Mouse (Mus musculus): ENCODE measurements around the gene H1foo. TPM values are rescaled to one million over a fixed set of nuclear protein-coding genes. Genes with fewer than 3 reads are reported as not detected.
A peak's percentile ranks its signal among the peaks of the same experiment; 100 is the strongest.

The H1foo gene
- polyA plus RNA-seq, 1 experiment from 2014 or later = not detected

DNA sequence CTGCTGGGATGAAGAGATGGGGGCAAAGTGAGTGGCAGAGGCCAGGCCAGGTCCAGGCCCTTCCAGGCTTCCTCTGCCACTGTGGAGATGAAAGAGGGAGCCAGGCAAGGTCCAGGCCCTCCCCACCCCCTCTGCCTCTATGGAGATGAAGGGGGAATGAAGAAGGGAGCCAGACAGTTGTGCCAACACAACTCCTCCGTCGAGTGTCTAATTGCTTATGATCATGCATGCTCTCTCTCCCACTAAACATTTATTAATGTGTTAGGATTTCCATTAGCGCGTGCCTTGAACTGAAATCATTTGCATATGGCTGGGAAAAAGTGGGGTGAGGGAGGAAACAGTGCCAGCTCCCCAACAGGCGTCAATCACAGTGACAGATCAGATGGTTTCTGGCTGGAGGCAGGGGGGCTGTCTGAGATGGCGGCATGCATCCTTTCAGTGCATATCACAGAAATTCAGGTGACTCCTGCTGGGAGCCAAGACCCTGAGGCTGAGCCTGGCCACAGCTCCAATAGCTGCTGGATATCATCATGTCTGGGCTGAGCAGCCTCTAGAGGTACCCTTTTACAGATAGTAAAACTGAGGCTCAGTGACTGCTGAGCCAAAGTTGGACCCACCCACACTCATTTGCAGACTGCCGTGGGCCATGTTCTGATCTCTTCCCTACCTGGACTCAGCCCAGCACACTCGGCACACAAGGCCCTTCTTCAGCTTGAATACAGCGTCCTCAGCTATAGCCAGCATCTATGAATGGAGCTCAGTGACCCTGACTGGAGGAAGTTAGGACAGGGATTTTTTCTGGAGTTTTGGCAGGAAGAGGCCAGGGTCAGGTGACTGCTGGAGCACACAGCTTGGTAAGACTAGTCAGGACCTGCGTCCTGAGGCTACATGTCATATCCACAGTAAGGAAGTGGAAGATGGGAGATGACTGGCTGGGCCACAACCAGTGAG lies 17.2 kb upstream of the H1foo start:
- Histone ChIP-seq H3K27me3 (replicated peaks) (no peaks in the 10 kb centered on the region), H3K36me3 (no peaks in the 10 kb centered on the region), H3K4me2 (no peak overlapping the region), H3K9ac (no peak overlapping the region), H3K4me3 (no peak overlapping the region), H3K4me1 (replicated peaks) (peaks cover 44% of the 10 kb centered on the region), H3K27ac (ENCODE audit: poor library complexity, severe bottlenecking) (no peak overlapping the region), H3K9me3 (replicated peaks) (no peaks in the 10 kb centered on the region)
- 80% methylated on average over 10 of the region's 10 CpGs for WGBS
- ATAC-seq (ENCODE audit: insufficient number of reproducible peaks, low FRiP score) = no peak

DNA sequence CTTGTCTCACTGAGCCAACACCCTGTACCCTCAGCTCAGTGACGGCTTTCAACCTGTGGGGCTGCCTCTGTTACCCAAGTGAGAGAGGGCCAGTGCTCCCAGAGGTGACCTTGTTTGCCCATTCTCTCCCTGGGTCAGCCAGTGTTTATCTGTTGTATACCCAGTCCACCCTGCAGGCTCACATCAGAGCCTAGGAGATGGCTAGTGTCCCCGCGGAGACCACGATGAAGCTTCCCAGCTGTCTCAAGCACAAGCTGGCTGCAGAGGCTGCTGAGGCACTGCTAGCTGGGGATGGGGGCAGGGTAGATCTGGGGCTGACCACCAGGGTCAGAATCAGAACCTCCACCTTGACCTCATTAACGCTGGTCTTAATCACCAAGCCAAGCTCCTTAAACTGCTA lies 14.7 kb upstream of the H1foo start:
- no peak for ATAC-seq (ENCODE audit: insufficient number of reproducible peaks, low FRiP score)
- H3K4me1 ChIP-seq (replicated peaks) = peaks cover 28% of the 10 kb centered on the region
- H3K27ac ChIP-seq (ENCODE audit: poor library complexity, severe bottlenecking) = no peak overlapping the region
- H3K27me3 ChIP-seq (replicated peaks) = no peaks in the 10 kb centered on the region
- H3K4me3 ChIP-seq = no peak overlapping the region
- no peak overlapping the region for H3K9ac ChIP-seq
- H3K36me3 ChIP-seq = no peaks in the 10 kb centered on the region
- no peaks in the 10 kb centered on the region for H3K9me3 ChIP-seq (replicated peaks)
- WGBS = 29% methylated on average over 5 of the region's 5 CpGs
- no peak overlapping the region for H3K4me2 ChIP-seq

DNA sequence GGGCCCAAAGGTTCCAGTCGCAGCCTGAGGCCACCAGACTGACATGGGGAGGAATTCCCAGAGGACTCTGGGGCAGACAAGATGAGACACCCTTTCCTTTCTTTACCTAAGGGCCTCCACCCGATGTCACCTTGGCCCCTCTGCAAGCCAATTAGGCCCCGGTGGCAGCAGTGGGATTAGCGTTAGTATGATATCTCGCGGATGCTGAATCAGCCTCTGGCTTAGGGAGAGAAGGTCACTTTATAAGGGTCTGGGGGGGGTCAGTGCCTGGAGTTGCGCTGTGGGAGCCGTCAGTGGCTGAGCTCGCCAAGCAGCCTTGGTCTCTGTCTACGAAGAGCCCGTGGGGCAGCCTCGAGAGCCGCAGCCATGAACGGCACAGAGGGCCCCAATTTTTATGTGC lies 13.1 kb upstream of the H1foo start, which contains the start of gene Rho:
Gene Rho (plus strand): TSS at position 110 of the 400 bp plus-strand sequence.
- WGBS = 82% methylated on average over 14 of the region's 14 CpGs
- no peak within 1 kb of the TSS for H3K4me3 ChIP-seq
- peak within 1 kb of the TSS; percentile 4; the same call in 1 of the 2 replicates for H3K9ac ChIP-seq
- no peak within 1 kb of the TSS for H3K4me2 ChIP-seq
- H3K4me1 ChIP-seq (replicated peaks) = peaks cover 18% of the 10 kb centered on the region
- no peaks in the 10 kb centered on the region for H3K27me3 ChIP-seq (replicated peaks)
- no peaks in the 10 kb centered on the region for H3K36me3 ChIP-seq
- no peak within 1 kb of the TSS for H3K27ac ChIP-seq (ENCODE audit: poor library complexity, severe bottlenecking)
- no peaks in the 10 kb centered on the region for H3K9me3 ChIP-seq (replicated peaks)
- no peak for ATAC-seq (ENCODE audit: insufficient number of reproducible peaks, low FRiP score)

- Histone ChIP-seq H3K9me3 (replicated peaks) (no peaks in the 10 kb centered on the region), H3K9ac (no peak overlapping the region), H3K27me3 (replicated peaks) (no peaks in the 10 kb centered on the region), H3K4me2 (no peak overlapping the region), H3K4me1 (replicated peaks) (peaks cover 18% of the 10 kb centered on the region), H3K36me3 (no peaks in the 10 kb centered on the region), H3K27ac (ENCODE audit: poor library complexity, severe bottlenecking) (no peak overlapping the region), H3K4me3 (no peak overlapping the region)
- 72% methylated on average over 3 of the region's 3 CpGs for WGBS
- no peak for ATAC-seq (ENCODE audit: insufficient number of reproducible peaks, low FRiP score)
These were observed 12.3 kb upstream of the H1foo start for GRCm38 (mm10) chr6:115932391-115932790.

- peaks cover 5% of the 10 kb centered on the region for H3K4me1 ChIP-seq (replicated peaks)
- no peak overlapping the region for H3K4me2 ChIP-seq
- H3K9ac ChIP-seq = no peak overlapping the region
- H3K4me3 ChIP-seq = no peak overlapping the region
- no peak overlapping the region for H3K27ac ChIP-seq (ENCODE audit: poor library complexity, severe bottlenecking)
- 83% methylated on average over 8 of the region's 8 CpGs for WGBS
- H3K36me3 ChIP-seq = no peaks in the 10 kb centered on the region
- H3K9me3 ChIP-seq (replicated peaks) = peaks cover 9% of the 10 kb centered on the region; the same call in 1 of the 2 replicates
- no peaks in the 10 kb centered on the region for H3K27me3 ChIP-seq (replicated peaks)
- ATAC-seq (ENCODE audit: insufficient number of reproducible peaks, low FRiP score) = no peak
These were observed 9.2 kb upstream of the H1foo start for GRCm38 (mm10) chr6:115935544-115935943.

- Histone ChIP-seq H3K9ac (no peak overlapping the region), H3K36me3 (no peaks in the 10 kb centered on the region), H3K4me3 (no peak overlapping the region), H3K4me1 (replicated peaks) (peaks cover 9% of the 10 kb centered on the region), H3K9me3 (replicated peaks) (peaks cover 9% of the 10 kb centered on the region; the same call in 1 of the 2 replicates), H3K27ac (ENCODE audit: poor library complexity, severe bottlenecking) (no peak overlapping the region), H3K4me2 (no peak overlapping the region), H3K27me3 (replicated peaks) (no peaks in the 10 kb centered on the region)
- 85% methylated on average over 2 of the region's 2 CpGs for WGBS
- ATAC-seq (ENCODE audit: insufficient number of reproducible peaks, low FRiP score) = no peak
These were observed 6.7 kb upstream of the H1foo start for GRCm38 (mm10) chr6:115938011-115938410.

DNA sequence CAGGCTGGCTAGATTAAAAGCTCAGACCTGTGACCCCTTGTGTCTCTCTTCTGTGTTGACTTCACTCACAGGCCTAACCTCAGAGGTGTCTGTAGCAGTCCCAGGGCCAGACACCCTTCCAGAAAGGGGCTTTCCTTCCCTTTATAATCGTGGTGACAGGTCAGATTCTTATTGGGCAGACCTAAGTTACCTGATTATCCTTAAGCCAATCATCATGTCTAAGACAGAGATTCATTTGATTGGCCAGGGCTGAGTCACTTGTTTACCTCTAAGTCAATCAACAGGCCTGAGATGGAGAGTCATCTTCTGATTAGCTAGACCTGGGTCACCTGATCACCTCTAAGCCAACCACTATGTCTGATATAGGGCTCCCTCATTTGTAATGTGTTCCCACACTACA lies 5.9 kb upstream of the H1foo start:
- Histone ChIP-seq H3K27me3 (replicated peaks) (no peaks in the 10 kb centered on the region), H3K27ac (ENCODE audit: poor library complexity, severe bottlenecking) (no peak overlapping the region), H3K36me3 (no peaks in the 10 kb centered on the region), H3K9ac (no peak overlapping the region), H3K4me1 (replicated peaks) (peaks cover 16% of the 10 kb centered on the region), H3K4me3 (no peak overlapping the region), H3K9me3 (replicated peaks) (peaks cover 9% of the 10 kb centered on the region; the same call in 1 of the 2 replicates), H3K4me2 (no peak overlapping the region)
- whole genome bisulfite sequencing = 70% methylated on average over 1 of the region's 1 CpGs
- no peak for ATAC-seq (ENCODE audit: insufficient number of reproducible peaks, low FRiP score)

- Histone ChIP-seq H3K4me1 (replicated peaks) (peaks cover 27% of the 10 kb centered on the region), H3K9ac (no peak overlapping the region), H3K9me3 (replicated peaks) (peaks cover 9% of the 10 kb centered on the region; the same call in 1 of the 2 replicates), H3K36me3 (no peaks in the 10 kb centered on the region), H3K27me3 (replicated peaks) (no peaks in the 10 kb centered on the region), H3K4me3 (no peak overlapping the region), H3K4me2 (no peak overlapping the region), H3K27ac (ENCODE audit: poor library complexity, severe bottlenecking) (no peak overlapping the region)
- no peak for ATAC-seq (ENCODE audit: insufficient number of reproducible peaks, low FRiP score)
- 76% methylated on average over 1 of the region's 1 CpGs for WGBS
These were observed 4.1 kb upstream of the H1foo start for GRCm38 (mm10) chr6:115940603-115941002.

DNA sequence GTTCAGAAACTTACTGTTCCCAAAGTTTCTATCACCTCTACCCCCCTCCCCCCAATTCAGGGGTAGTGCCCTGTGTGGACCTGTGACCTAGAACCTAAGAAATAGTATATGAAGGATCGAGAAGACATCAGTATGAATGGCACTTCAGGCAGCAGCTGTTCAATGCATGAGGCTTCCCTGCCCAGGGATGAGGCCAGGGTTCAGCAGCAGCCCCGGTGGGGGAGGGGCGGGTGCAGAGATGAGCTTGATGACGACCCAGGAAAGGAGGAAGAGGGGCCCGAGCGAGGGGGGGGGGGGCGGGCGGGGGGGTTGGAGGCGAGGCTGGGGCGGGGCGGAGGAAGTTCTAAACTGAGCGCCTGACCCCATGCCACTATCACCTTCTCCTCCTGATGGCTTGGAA lies 3.6 kb upstream of the H1foo start:
- H3K4me1 ChIP-seq (replicated peaks) = peaks cover 30% of the 10 kb centered on the region
- H3K27ac ChIP-seq (ENCODE audit: poor library complexity, severe bottlenecking) = no peak overlapping the region
- no peaks in the 10 kb centered on the region for H3K27me3 ChIP-seq (replicated peaks)
- peak overlapping the region; percentile 18; the same call in 1 of the 2 replicates for H3K4me2 ChIP-seq
- ATAC-seq (ENCODE audit: insufficient number of reproducible peaks, low FRiP score) = no peak
- WGBS = 12% methylated on average over 3 of the region's 12 CpGs
- H3K4me3 ChIP-seq = no peak overlapping the region
- no peaks in the 10 kb centered on the region for H3K36me3 ChIP-seq
- H3K9me3 ChIP-seq (replicated peaks) = peaks cover 9% of the 10 kb centered on the region; the same call in 1 of the 2 replicates
- H3K9ac ChIP-seq = no peak overlapping the region

- 38% methylated on average over 9 of the region's 9 CpGs for WGBS
These were observed 975 bp upstream of the H1foo start for GRCm38 (mm10) chr6:115943498-115944427.

DNA sequence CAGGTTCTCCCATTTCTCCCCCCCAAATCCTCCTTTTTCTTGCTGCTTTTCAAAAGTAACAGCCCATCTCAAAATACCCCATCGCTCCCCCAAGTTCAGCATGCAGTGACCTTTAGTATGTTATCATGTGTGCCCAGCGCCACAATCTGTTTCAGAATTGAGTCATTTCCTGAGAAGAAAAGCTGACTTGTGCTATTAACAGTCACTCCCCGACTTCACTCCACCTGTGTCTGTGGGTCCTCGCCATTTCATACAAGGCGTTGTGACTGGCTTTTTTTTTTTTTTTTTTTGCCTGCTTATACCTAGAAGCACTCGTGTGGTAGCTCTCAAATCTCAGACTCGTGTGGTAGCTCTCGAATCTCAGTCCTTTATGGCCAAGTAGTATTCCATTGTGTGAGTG lies 895 bp downstream of the H1foo start:
- peaks cover 50% of the 10 kb centered on the region for H3K4me1 ChIP-seq (replicated peaks)
- no peaks in the 10 kb centered on the region for H3K9me3 ChIP-seq (replicated peaks)
- H3K4me3 ChIP-seq = no peak overlapping the region
- H3K36me3 ChIP-seq = no peaks in the 10 kb centered on the region
- H3K9ac ChIP-seq = no peak overlapping the region
- 60% methylated on average over 8 of the region's 8 CpGs for WGBS
- peak overlapping the region; percentile 3; the same call in 1 of the 2 replicates for H3K27ac ChIP-seq (ENCODE audit: poor library complexity, severe bottlenecking)
- H3K27me3 ChIP-seq (replicated peaks) = no peaks in the 10 kb centered on the region
- no peak overlapping the region for H3K4me2 ChIP-seq
- no peak for ATAC-seq (ENCODE audit: insufficient number of reproducible peaks, low FRiP score)

More at GRCm38 (mm10) chr6:115943498-115944427, 975 bp upstream of the H1foo start:
- H3K4me3 ChIP-seq = no peak overlapping the region
- no peak overlapping the region for H3K4me2 ChIP-seq
- no peak for ATAC-seq (ENCODE audit: insufficient number of reproducible peaks, low FRiP score)
- H3K27ac ChIP-seq (ENCODE audit: poor library complexity, severe bottlenecking) = no peak overlapping the region
- no peaks in the 10 kb centered on the region for H3K27me3 ChIP-seq (replicated peaks)
- no peak overlapping the region for H3K9ac ChIP-seq
- H3K4me1 ChIP-seq (replicated peaks) = peaks cover 50% of the 10 kb centered on the region
- no peaks in the 10 kb centered on the region for H3K9me3 ChIP-seq (replicated peaks)
- H3K36me3 ChIP-seq = no peaks in the 10 kb centered on the region
